Comparison of ENCODE assay signal across 11 mouse cellular contexts in genomic region chr4:153679151-153679550, GRCm38 (mm10).
A peak's percentile ranks its signal among the peaks of the same experiment; 100 is the strongest.
DNase-seq lines count a peak whose midpoint lies in the region; ATAC-seq lines count a peak whose summit lies in the region.
"Had no signal": no experiment of that assay in that cellular context is flagged by ENCODE, and none has a peak within 500 bp of the region (broad histone marks: within the 10 kb centered on the region; RNA-seq: fewer than 3 reads in every experiment).

No protein-coding gene starts in this region.

- ATAC-seq in heart, embryonic 12.5 days (ENCODE audit: insufficient number of reproducible peaks, low FRiP score), result no peak
- ATAC-seq in midbrain, embryonic 16.5 days, result no peak
- ATAC-seq: inflammation-experienced regulatory T-cells, adult 6 months had no signal

- DNase-seq in heart, postnatal 4 days, result peak; percentile 69
- DNase-seq in midbrain, embryonic 10.5 days (ENCODE audit: low spot score), result peak; percentile 52
- peak; percentile 54 for DNase-seq in adrenal gland, postnatal 14 days
- DNase-seq in hindlimb bud, embryonic 11.5 days (ENCODE audit: extremely low spot score, low read depth, low spot score), result peak; percentile 41
- DNase-seq in frontal cortex, postnatal 36 days (ENCODE audit: low spot score in 2 of 2), result no peak
- no peak for DNase-seq in thymus, postnatal 10 days (ENCODE audit: low spot score in 2 of 2)
- DNase-seq: thymus, adult 18-20 months had no signal

- 28% methylated on average over 12 of the region's 12 CpGs for WGBS in heart, embryonic 12.5 days
- WGBS in midbrain, embryonic 10.5 days, result 37% methylated on average over 12 of the region's 12 CpGs
- WGBS in midbrain, embryonic 16.5 days, result 33% methylated on average over 12 of the region's 12 CpGs

- H3K4me3 ChIP-seq in heart, embryonic 12.5 days, result no peak overlapping the region
- H3K4me3 ChIP-seq in midbrain, embryonic 10.5 days, result no peak overlapping the region
- no peak overlapping the region for H3K4me3 ChIP-seq in midbrain, embryonic 16.5 days (ENCODE audit: low read depth, low read length)

- H3K4me2 ChIP-seq in heart, embryonic 12.5 days, result no peak overlapping the region
- no peak overlapping the region for H3K4me2 ChIP-seq in midbrain, embryonic 16.5 days (ENCODE audit: low read length)

- H3K27ac ChIP-seq in heart, embryonic 12.5 days (ENCODE audit: poor library complexity, severe bottlenecking), result no peak overlapping the region
- no peak overlapping the region for H3K27ac ChIP-seq in midbrain, embryonic 10.5 days (replicated peaks)
- H3K27ac ChIP-seq in midbrain, embryonic 16.5 days (ENCODE audit: low read length), result no peak overlapping the region

- no peaks in the 10 kb centered on the region for H3K4me1 ChIP-seq in heart, embryonic 12.5 days (replicated peaks)
- no peaks in the 10 kb centered on the region for H3K4me1 ChIP-seq in midbrain, embryonic 10.5 days
- no peaks in the 10 kb centered on the region for H3K4me1 ChIP-seq in midbrain, embryonic 16.5 days (ENCODE audit: control insufficient read depth, insufficient read depth, low read length)

- H3K9ac ChIP-seq in heart, embryonic 12.5 days, result no peak overlapping the region
- H3K9ac ChIP-seq in midbrain, embryonic 16.5 days (ENCODE audit: low read depth, low read length), result no peak overlapping the region

- no peaks in the 10 kb centered on the region for H3K36me3 ChIP-seq in heart, embryonic 12.5 days
- H3K36me3 ChIP-seq in midbrain, embryonic 10.5 days, result no peaks in the 10 kb centered on the region
- no peaks in the 10 kb centered on the region for H3K36me3 ChIP-seq in midbrain, embryonic 16.5 days (ENCODE audit: control insufficient read depth, insufficient read depth, low read length)

- H3K9me3 ChIP-seq in heart, embryonic 12.5 days (replicated peaks), result no peaks in the 10 kb centered on the region; the same call in 1 of the 2 replicates
- no peaks in the 10 kb centered on the region for H3K9me3 ChIP-seq in midbrain, embryonic 10.5 days (replicated peaks)
- no peaks in the 10 kb centered on the region for H3K9me3 ChIP-seq in midbrain, embryonic 16.5 days (replicated peaks; ENCODE audit: control insufficient read depth, low read length, poor library complexity, severe bottlenecking)

- H3K27me3 ChIP-seq in heart, embryonic 12.5 days (replicated peaks), result no peaks in the 10 kb centered on the region
- H3K27me3 ChIP-seq in midbrain, embryonic 10.5 days (ENCODE audit: low read depth, poor library complexity, severe bottlenecking), result no peaks in the 10 kb centered on the region
- H3K27me3 ChIP-seq in midbrain, embryonic 16.5 days (ENCODE audit: control insufficient read depth, insufficient read depth, low read depth, low read length), result no peaks in the 10 kb centered on the region; the same call in 1 of the 2 replicates
- H3K27me3 ChIP-seq: CH12.LX had no signal

Comparison
In these comparisons a context has a peak if more than half of its experiments do, and no peak if none do; other contexts are left out.
1. DNase-seq: peak in heart, postnatal 4 days (single experiment), midbrain, embryonic 10.5 days (single experiment), adrenal gland, postnatal 14 days (single experiment) and hindlimb bud, embryonic 11.5 days (single experiment); none in frontal cortex, postnatal 36 days (0 of 2) and thymus, postnatal 10 days (0 of 2).